Mouse (Mus musculus) cerebellum, postnatal 36 days (tissue): Measurements from ENCODE around the gene Aldh18a1.
"Not testable (repeated sequence)": the region's sequence is repeated elsewhere in the genome, so short reads cannot be mapped to it uniquely, and the experiment has no call there.

Source experiments
- DNase-seq, 2 experiments: peaks; one replicate each; pipeline ENCODE4 v3.0.0; 2021 to 2022; ENCODE audit warnings: mixed read lengths in 2 of 2

Gene Aldh18a1

DNA sequence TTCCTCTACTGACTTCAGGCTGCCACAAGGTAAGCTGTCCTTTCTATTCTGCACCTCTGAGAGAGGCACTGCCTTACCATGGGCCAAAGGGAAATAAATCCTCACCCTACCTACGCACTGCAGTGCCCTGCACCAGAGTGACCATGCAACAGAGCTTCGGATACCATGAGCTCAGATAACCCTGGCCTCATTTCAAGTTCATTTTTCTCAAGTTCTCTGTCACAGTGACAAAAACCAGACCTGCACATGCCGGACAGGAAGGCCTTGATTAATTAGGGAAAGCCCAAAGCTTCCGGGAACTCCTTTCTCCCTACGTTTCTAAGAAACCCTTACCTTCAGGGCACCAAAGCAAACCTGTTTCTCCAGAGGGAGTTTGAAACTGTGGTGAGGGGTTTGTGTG, 6.6 kb downstream of the Aldh18a1 start:
- DNase-seq: no peak

DNA sequence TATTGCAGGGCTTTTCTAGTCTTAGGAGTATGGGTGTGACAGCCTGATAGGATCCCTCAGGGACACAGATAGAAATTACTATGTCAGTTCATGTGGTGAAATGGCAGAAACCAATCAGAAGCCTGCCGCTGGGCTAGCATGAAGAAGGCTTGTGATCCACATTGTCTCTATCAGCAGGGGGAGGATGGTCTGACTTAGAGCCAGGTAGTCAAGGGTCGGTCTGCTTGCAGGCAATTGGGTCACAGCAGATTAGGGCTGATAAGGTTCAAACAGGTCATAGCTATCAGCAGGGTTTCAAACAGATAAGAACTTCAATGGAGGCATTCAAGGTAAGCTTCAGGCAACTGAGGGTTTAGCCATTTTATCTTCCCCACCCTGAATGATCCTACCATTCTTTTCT, 7.4 kb downstream of the Aldh18a1 start:
- no peak for DNase-seq

DNA sequence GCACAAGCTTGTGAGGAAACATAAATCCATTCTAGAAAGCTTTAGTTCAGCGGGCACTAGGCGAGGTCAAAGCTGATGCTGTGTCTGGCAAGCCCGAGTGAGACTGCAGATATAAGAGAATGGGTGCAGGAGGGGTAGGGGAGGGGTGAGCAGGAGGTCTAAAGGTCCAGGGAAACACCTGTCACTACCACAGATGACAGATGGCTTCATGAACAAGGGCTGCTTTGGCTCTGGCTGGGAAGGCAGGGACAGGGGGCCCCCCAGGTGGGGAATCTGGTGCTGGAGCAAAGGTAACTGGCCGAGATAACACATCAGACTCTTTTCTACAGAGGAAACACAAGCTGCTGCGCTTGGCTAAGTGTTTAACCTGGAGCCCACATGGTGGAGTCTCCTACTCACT, 12.8 kb downstream of the Aldh18a1 start:
- DNase-seq: peak; percentile 30 to 40

DNA sequence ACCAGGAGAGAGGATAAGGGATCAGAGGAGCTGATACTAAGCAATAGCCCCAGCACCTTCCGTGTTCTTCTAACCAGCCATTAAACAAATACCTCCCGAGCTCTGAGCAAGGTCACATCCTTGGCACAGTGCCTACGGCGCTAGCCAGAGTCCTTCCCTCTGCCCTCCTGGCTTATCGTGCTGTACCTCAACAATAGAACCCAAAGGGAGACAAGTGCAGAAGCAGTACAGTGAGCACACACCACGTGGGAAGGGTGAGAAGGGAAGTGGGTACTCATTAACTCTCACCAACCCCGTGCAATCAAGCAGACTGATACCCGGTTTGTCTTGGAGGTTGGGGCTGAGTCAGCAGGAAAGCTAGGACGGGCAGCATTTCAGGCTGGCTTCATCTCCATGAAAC, 17.5 kb downstream of the Aldh18a1 start:
- DNase-seq: no peak

DNA sequence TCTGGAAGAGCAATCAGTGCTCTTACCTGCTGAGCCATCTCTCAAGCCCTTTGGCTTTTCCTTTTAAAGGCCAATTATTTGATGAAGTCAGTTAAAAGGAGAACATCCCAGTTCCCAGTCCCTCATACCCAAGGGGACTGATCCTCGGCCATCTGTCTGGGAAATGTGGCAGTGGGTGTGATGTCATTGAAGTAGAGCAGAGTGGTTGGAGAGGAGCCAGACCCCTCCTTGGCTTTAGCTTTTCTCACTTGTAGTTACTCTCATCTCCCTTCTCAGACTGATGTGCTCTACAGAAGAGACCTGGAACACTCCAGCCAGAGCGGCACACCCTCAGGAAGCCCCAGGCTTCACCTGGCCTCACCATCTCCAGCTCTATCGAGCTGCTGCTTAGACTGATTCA, 20.6 kb downstream of the Aldh18a1 start:
- DNase-seq: peak; percentile 39 to 43

DNA sequence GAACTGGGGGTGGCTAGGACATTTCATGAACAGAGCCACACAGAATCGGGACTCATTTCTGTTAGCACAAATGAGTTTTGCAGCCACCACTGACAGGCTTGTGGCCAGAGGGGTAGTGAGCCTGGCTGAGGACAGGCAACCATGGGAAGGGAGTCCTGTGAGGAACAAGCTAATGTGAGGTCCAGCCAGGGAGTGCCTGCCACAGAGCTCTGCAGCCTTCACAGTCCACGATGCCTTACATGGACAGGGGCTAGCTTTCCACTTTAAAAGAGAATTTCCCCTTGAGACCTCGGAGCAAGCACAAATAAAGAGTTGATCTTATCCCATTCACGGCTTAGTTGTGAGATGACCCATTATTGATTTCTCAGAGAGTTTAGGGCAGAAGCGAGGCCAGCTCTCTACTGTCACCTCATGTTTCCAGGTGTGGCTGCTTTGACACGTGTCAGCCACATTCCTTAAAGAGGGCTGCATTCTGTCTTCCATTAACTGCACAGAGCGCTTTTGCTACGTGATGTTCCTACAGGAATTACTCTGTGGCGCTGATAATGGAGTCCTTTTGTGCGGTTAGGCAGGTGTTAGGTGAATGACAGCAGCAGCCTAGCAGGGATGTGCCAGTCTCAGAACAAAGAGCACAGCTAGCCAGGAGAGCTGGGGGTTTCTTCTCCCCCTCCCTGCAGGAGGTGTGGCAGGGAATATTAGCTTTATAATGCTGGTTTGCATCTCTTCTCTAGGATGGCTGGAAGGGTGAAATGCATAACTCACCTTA, 24.2 kb downstream of the Aldh18a1 start:
- no peak for DNase-seq

DNA sequence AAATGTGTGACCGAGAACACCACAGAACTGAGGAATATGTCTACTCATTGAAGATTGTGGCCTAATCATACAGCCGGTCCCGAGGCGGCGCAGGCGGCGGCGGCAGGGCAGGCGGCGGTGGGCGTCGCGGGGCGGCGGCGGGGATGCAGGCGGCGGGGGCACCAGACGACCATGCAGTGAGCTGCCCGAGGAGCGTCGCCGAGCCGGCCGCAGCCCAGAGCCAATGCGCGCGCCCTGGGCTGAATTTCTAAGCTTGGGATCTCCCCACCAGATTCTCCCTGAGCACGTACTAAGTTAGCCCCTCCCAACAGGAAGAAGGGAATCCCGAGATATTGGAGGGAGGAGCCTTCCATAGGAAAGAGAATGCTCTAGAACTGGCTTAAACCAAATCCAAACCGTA, 26.7 kb downstream of the Aldh18a1 start:
- DNase-seq: not testable (repeated sequence)

DNA sequence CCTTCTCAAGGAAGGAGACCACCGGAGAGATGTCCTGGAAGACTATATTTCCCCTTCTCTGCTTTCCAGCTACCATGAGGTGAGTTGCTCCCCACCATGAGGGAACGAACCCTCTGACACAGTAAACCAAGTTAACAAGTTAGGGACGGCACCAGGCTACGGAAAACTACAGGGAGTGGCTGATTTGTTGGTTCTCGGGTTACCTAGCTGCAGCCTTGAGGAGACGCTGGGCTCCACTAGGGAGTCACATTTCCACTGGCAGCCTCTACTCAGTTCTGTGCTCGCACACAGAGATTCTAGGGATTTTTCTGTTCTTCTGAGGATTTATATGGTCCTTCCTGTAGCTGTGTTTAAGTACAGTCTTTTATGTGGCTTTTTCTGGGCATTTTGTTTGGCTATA, 32.2 kb downstream of the Aldh18a1 start:
- DNase-seq: no peak

DNA sequence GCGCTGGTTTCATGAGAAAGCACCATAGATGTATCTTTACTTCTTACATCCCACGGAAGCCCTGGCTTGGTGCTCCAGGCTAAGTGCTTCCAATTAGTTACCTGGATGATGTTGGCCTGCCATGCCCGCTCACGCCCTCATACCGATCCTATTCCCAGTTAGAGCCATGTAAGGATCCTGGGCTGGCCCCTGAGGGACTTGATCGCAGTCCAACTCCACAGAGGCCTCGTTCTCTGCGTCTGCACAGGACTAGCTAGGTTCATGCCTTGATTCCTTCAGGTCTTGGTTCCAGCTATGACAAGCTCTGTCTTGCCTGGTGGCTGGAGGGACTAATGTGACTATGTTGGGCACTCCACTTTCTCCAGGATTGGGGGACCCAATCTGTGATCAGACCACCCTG, 33.1 kb downstream of the Aldh18a1 start:
- no peak for DNase-seq

DNA sequence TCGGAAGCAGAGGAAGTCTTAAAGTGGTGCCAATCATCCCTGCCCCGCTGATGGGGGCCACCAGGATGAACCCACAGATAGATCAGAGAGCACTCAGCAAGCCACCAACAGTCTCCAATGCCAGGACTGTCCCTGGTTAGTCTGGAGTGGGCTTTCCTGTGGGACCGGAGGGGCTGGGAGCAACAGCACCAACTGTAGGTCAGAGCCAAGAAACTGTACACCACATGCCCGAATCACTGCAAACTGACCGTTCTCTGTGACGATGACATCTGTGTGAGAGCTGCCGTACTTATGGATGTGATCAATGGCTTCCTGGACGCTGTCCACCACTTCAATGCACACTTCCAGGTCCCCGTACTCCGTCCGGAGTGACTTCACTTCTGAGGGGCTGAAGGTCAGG, 33.9 kb downstream of the Aldh18a1 start:
- no peak for DNase-seq

DNA sequence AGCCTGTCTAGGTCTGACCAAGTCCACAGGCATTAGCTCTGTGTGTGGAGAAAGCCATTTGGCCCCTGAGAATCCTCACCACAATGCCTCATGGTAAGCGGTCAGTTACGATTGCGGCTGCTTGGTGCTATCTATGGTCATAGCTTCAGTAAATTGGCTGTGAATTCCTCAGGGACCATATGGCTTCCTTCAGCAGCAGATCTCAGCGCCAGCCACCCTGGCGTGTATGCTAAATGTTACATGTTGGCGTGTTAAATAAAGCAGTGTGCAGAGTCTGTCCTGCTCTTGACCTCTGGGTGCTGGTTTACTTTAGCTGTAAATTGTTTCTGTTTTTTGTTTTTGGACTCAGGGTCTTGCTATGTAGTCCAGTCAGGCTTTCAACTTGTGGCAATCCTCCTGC, 34.4 kb downstream of the Aldh18a1 start:
- peak in 1 of 2 experiments; percentile 24 for DNase-seq

DNA sequence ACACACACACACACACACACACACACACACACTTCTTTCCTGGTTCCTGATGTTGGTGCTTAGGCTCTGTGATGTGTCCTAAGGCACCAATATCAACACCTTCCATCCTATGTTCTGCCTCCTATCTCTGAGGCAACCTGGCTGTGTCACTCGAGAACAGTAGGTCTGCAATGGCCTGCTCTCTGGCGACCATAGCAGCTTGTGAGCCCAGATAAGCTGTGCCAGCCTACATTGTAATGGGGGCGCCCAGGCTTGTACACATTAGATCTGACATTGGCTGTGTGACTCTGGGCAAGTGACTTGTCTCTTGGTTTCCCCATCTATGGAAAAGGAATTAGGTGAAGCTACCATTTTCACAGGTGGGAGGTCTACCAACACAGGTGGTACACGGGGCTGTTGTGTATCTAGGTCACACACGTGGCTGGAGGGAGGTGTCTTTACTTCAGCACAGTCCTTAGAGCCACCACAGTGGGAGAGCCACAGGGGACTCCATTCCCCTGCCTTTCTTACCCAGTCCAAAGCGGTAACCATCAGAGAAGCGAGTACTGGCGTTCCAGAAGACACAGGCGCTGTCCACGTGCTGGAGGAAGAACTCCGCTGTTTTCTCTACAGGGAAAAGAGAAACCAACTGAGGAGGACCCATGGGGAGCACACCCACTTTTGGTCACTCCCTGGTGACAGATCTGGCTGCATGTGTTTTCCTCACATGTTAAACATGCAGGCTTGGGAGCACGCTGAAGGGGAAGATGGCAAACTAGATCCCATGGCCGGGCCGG, 35.1 kb downstream of the Aldh18a1 start:
- DNase-seq: no peak

DNA sequence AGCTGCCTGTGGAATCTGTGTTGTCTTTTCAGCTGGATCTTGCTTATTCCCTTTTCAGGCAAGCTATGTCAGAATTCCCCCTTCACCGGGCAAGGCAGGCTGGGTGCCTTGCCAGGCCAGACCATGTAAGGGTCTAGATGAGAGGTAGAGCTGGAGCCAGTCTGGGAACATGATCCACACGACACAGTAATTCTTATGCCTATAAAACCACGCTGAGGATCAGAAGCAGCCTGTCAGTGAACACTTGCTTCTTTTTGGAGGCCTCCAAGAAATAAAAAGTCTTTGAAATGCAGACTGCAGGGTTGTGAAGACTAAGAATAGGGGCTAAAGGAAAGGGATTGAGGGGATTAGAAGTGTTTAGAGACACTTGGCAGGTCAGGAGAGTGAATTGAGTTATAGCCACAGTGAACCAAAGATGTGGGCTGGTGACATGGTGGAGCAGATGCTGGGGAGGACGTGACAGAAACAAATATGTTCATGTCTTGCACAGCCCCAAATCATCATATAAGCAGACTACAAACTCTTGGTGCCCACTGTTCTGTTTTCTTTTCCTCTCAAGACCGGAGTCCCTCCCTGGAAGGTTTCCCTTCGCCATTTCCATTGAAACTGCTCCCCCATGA, 38.6 kb downstream of the Aldh18a1 start:
- DNase-seq: no peak

DNA sequence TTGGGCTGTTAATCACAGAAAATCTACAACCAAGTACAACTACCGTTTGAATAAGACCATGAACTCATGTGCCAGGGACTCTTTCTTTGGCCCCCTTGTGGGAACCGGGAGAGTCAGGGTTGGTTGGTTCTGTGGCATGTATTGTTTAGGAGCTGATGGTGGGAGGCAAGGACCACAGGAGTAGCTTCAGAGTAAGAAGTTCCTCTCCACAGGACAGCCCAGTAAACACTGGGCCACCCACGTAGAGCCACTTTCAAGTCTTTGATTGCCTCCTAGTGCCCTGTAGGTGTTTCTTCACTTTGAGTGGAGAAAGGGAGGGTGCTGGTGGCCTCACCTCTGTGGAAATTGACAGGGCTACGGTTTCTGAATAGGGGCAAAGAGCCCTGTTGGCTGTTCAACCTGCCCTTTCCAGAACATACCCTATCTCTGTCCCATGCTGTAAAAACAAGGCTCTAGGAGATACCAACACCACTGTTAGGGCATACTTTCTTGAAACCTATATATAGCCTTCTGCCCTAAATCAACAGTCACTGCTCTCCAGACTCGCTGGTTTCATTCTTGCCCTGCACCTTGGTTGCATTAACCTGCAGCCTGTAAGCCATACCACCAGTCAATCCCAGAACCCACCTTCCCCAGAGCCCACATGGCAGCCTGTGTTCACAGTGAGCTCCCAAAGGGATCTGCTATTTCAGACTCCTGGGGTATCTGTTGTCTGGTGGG, 39.3 kb downstream of the Aldh18a1 start:
- no peak for DNase-seq

DNA sequence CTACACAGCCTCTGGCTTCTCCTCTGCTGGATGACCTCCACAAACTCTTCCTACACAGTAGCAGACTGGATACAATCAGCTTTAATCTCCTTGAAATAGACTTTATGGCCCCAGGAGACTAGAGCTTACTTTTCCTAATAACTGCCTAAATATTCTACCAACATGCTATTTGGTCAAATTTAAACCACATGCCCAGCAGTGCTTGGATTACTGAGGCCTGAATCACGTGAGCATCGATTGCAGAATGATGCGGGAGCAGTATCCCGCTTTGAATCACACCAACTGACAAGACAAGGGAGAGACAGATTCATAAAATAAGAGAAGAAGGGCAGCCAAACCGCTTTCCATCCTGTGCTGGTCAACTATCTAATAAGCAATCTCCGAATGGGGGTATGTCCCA, 39.9 kb downstream of the Aldh18a1 start:
- DNase-seq: no peak

DNA sequence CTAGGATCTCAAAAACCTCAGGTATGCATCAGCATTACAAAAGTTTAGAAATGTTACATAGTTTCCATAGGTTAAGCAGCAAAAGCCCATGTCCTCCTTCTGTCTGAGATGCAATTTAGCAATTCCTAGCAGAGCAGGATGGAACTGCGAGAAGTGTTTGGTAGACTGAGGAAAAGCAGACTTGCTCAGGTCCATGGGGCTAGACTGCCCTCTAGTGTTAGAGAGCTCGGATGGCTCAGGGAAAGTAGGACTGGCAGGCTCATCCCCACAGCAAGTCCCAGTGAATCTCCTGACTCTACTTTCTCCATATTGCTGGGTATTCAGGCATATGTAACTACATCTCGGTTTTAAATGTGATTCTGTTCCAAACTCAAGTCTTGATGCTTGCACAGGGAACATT, 43.4 kb downstream of the Aldh18a1 start:
- DNase-seq: peak; percentile 59 to 65

DNA sequence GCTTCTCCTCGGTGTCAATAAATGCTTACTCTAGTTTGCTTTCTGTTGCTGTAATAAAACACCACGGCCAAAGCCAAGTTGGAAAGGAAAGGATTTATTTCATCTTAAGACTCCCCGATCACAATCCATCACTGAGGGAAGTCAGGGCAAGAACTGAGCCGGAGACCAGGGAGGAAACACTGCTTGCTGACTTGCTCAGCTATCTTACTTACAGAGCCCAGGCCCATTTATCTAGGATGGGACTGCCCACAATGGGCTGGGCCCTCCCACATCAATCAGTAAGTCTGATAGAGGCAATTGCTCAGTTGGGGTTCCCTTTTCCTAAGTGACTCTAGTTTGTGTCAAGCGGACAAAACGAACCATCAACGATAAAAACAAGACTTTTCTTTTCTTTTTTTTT, 45.5 kb downstream of the Aldh18a1 start:
- no peak for DNase-seq

DNA sequence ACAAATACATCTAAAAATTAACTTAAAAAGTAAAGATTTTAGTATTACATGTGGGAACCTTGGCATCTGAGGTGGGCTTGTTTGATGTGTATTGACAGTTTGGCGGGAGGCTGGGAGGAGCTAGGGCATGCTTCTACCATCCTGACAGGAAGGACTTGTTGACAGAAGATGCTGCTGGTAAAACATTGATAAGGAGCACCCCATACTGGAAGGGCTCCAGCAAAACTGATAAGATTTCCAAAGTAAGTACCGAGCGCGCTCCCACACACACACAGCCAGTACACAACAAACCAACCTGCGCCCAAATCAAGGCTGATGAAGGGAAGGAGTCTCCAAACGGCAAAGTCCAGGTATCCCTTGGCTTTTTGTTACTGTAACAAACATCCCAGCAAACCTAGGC, 51.7 kb downstream of the Aldh18a1 start:
- DNase-seq: no peak

DNA sequence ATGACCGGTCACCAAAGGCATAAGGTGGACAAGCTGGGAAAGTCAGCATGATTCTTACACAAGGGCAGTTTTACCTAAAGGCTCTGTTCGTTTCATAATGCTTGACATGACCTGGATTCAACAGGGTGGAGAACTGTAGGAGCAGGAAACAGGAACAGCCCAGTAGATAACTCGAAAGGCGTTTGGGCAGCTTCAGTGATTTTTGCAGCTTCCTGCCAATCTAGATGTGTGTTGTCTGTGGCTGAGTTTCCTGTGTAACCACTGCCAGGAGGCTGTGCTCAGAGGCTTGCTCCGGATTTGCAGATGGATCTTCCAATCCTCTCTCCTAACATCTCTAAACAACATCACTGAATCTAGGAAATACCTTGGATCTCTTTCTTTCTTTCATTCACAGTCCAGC, 55.7 kb downstream of the Aldh18a1 start:
- no peak for DNase-seq

DNA sequence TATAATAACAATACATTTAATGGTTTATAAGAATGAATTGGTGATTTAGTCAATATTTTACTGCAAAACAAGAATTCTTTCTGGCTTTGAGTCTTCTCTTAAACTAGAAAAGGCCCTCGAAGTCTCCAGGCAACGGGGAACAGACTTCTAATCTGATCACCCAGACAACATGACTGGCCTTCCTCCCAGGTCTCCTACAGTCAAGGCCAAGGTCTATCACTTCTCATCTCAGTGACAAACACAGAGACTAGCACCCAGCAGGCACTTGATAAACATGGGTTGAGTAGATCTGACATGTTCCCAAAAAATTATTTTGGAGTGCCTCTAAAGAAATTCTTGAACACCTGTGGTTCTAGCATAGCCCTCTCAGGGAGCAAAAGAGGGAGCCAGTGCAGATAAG, 57.9 kb downstream of the Aldh18a1 start:
- no peak for DNase-seq

DNA sequence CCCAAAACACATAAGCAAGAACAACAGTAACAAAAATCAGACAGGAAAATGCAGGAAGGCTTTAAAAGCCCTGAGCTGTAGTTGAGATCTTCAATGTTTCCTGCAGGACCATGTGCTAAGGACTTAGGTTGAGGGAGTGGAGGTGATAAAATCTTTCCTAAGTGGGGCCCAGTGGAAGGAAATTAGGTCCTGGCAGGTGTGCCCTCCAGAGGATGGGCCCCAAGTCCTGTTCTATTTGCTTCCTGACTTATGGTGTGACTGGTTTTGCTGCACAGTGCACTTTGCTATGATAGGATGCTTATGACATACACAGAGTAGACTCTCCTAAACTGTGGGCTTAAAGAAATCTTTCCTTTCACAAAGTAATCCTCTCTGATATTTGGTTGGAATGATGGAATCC, 60.0 kb downstream of the Aldh18a1 start:
- DNase-seq: no peak

DNA sequence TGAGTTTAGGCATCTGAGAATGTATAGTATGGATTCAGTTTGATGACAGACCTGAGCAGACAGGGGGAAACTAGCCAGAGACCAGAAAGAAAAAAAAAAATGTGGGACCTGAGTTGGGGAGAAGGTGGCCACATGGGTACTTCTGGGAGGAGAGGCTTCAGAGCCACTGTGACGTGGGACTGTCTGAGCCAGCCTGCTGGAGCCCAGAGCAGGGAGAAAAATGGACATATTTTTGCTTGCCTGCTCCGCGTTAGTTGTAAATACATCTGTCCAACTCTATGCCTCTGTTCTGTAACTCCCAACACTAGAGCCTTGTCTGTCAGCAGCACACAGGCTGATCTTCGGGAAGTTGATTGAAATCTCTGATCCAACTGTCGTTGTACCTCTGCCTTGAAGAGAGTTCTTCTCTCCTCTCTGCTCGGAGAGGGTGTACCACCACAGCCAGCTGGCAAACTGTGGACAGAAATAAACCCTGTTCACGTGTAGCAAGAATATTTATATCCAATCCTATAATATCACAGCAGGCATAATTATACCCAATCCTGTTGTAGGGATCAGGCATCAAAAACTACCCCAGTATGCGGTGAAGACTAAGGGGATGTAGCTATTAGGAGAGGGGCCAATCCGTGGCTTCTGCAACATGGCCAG, 61.8 kb downstream of the Aldh18a1 start:
- no peak for DNase-seq
